Mouse (Mus musculus) frontal cortex, adult 2 months (tissue): ENCODE measurements around the gene Cort. TPM values are rescaled to one million over a fixed set of nuclear protein-coding genes. Genes with fewer than 3 reads are reported as not detected.

Experiments
- DNase-seq, 2 experiments: peaks; one replicate each; pipeline ENCODE4 v3.0.0; 2022; ENCODE audit warnings: low spot score in 1 of 2; ENCODE audit errors: extremely low spot score in 1 of 2
- polyA plus RNA-seq: library from polyadenylated mRNA; depleted of rRNA; stranded (reverse); fragments of >200 nt; gene quantifications from 2 replicates; pipeline ENCODE4 v1.2.3, GENCODE M21; 2012; rRNA removed

The Cort gene
- polyA plus RNA-seq, 1 experiment: 9.8 TPM

- DNase-seq: peak; percentile 85 to 94
Observed at GRCm38 (mm10) chr4:149099369-149100017, 27.1 kb downstream of the Cort start, which contains the start of gene Pex14. Pex14 (minus strand) TSS chr4:149099876.

GRCm38 (mm10) chr4:149098571-149098970 lies 28.0 kb downstream of the Cort start:
- DNase-seq: no peak

GRCm38 (mm10) chr4:149097956-149098355 lies 28.6 kb downstream of the Cort start:
- DNase-seq: no peak

GRCm38 (mm10) chr4:149091364-149091763 lies 35.2 kb downstream of the Cort start:
- no peak for DNase-seq

GRCm38 (mm10) chr4:149085381-149085780 lies 41.2 kb downstream of the Cort start:
- DNase-seq: no peak

- no peak for DNase-seq
Observed at GRCm38 (mm10) chr4:149081528-149081927, 45.0 kb downstream of the Cort start.

- DNase-seq: no peak
Observed at GRCm38 (mm10) chr4:149080111-149080510, 46.5 kb downstream of the Cort start.

- DNase-seq: no peak
Observed at GRCm38 (mm10) chr4:149079629-149080028, 46.9 kb downstream of the Cort start.

- DNase-seq: no peak
Observed at GRCm38 (mm10) chr4:149078261-149078660, 48.3 kb downstream of the Cort start.

GRCm38 (mm10) chr4:149075871-149076575 lies 50.5 kb downstream of the Cort start:
- DNase-seq: peak; percentile 75 to 80

GRCm38 (mm10) chr4:149075073-149075472 lies 51.5 kb downstream of the Cort start:
- DNase-seq: no peak

Other genes starting within 250 kb of the Cort start
- 42.5 and 44.3 TPM in 2 replicates for gene Pex14, start 26.9 kb downstream of the Cort start, polyA plus RNA-seq
- gene Dffa, start 22.6 kb downstream of the Cort start, polyA plus RNA-seq: 47.6 and 49.2 TPM in 2 replicates
- gene Cenps, start 10.9 kb upstream of the Cort start, polyA plus RNA-seq: 6.7 TPM in 2 replicates
- gene Pgd, start 40.0 kb upstream of the Cort start, polyA plus RNA-seq: 52.5 and 53.9 TPM in 2 replicates
- gene Kif1b, start 180.9 kb upstream of the Cort start, polyA plus RNA-seq: 150 and 188 TPM in 2 replicates